Mouse (Mus musculus) kidney, adult 2 months (tissue): ENCODE results near the gene Pptc7.

Source experiments
- CTCF ChIP-seq: fragments of 200-500 bp; conservative IDR thresholded peaks from 2 replicates; pipeline ENCODE4 v1.5.1; 2011; ENCODE audit warnings: low read depth, mild to moderate bottlenecking, control low read depth, low read length, moderate library complexity, mixed read lengths; ENCODE audit not compliant: insufficient read depth, insufficient read length
- POLR2A ChIP-seq: fragments of 200-500 bp; IDR thresholded peaks from one replicate; pipeline ENCODE4 v1.6.1; 2011; ENCODE audit warnings: low read depth, low read length, control low read depth

DNA sequence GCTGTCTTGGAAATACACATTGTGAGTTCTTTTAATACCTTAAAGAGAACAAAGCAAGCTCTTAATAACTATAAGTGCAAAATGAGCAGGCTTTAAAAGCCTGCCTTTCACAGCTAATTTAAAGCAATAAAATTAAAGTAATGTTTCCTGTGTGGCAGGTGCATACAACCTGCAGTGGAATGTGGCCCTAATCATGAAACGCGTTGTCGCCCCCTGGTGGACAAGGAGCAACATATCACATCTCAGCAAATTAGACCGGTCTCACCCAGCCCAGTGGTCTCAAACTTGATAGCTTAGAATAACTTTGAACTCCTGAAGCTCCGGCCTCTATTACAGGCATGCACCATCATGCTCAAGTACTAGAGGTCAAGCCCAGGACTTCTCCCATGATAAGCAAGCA lies 60.1 kb downstream of the Pptc7 start:
- TF ChIP-seq CTCF (peak; percentile 93), POLR2A (no peak)
